Mouse (Mus musculus) spleen, adult 2 months (tissue): Measurements from ENCODE around the gene Sergef.

Experiments
- CTCF ChIP-seq: fragments of 200-500 bp; IDR thresholded peaks from 2 replicates; pipeline ENCODE4 v1.5.1; 2011; ENCODE audit warnings: mild to moderate bottlenecking, inconsistent platforms; ENCODE audit not compliant: insufficient read depth, insufficient read length, insufficient replicate concordance; ENCODE audit errors: extremely low read depth
- POLR2A ChIP-seq: fragments of 200-500 bp; IDR thresholded peaks from 2 replicates; pipeline ENCODE4 v1.6.1; 2011; ENCODE audit warnings: low read depth, low read length, inconsistent platforms

DNA sequence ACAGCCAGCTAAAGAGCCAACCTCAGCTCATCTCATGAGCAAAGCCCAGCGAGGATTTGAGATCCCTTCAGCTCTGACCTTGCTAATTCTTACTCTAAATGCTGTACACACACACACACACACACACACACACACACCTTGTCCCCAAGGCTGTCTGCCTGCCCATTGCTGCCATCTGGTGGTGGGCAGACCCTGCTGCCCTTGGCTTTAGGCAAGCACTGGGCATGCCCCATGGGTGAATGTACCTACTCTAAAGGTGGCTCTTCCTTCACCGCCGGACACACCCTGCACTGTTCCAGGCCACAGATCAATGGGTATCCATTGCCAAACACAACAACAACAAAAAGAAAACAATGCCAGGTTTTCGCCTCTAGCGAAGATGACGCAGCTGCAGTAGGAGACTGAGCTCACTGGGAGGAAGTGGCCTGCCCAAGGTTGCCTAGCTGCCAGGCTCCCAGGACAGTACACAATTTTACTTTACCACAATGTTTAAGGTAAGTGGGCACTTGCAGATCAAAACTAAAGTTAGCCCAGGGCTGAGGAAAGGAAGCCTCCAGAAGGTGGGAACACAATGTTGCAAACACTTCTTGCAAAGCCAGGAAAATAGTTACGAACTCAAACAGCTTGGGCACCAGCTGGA, 33.1 kb downstream of the Sergef start:
- TF ChIP-seq POLR2A = no peak
- TF ChIP-seq CTCF = peak; percentile 84
